Mouse (Mus musculus): Measurements from ENCODE around the gene Emp1. TPM values are rescaled to one million over a fixed set of nuclear protein-coding genes. Genes with fewer than 3 reads are reported as not detected.

The Emp1 gene
- total RNA-seq, 2 experiments from 2014 or later, result 0.66 to 2.0 TPM

- ATAC-seq (replicated peaks; ENCODE audit: low FRiP score, low TSS enrichment, poor library complexity, severe bottlenecking), result no peak
Observed at GRCm38 (mm10) chr6:135398801-135399200, 36.5 kb downstream of the Emp1 start.

GRCm38 (mm10) chr6:135400306-135400705 is 38.0 kb downstream of the Emp1 start:
- ATAC-seq (replicated peaks; ENCODE audit: low FRiP score, low TSS enrichment, poor library complexity, severe bottlenecking), result no peak

DNA sequence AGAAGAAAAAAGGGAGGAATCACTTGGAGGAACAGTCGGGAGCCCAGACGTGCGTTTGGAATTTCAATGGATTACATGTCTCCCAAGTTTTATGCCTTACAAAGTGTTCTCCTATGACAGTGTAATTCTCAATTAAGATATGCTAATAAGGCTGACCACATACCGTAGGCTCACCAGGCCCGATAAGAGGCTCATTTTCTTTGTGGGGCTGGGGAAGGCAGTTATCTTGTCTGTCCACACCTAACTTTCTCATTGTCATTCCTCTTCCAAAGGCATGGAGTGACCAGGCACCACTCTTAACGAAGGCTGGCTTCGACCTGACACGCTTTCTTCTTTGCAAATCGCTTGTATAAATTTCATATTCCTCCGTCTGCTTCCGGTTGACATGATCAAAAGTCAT is 42.7 kb downstream of the Emp1 start:
- peak; percentile 90 for ATAC-seq (replicated peaks; ENCODE audit: low FRiP score, low TSS enrichment, poor library complexity, severe bottlenecking)

DNA sequence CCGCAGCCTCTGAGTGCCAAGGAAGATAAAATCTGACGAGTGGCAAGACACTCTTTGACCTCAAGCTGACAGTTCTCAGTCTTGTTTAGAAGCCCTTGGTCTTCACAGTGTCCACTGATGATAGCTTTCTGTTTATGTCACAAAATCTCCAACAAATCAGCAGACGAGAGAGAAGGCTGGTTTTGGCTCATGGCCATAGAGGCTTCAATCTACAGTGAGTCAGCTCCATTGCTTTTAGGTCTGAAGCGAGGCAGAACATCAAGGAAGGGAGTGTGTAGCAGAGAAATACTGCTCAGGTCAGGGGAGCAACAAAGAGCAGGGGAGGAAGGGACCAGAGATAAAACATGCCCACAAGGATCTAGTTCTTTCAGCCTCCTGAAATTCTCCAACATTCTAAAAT is 45.0 kb downstream of the Emp1 start:
- peak; percentile 38 for ATAC-seq (replicated peaks; ENCODE audit: low FRiP score, low TSS enrichment, poor library complexity, severe bottlenecking)

- ATAC-seq (replicated peaks; ENCODE audit: low FRiP score, low TSS enrichment, poor library complexity, severe bottlenecking), result no peak
Observed at GRCm38 (mm10) chr6:135411712-135412319, 49.5 kb downstream of the Emp1 start.

DNA sequence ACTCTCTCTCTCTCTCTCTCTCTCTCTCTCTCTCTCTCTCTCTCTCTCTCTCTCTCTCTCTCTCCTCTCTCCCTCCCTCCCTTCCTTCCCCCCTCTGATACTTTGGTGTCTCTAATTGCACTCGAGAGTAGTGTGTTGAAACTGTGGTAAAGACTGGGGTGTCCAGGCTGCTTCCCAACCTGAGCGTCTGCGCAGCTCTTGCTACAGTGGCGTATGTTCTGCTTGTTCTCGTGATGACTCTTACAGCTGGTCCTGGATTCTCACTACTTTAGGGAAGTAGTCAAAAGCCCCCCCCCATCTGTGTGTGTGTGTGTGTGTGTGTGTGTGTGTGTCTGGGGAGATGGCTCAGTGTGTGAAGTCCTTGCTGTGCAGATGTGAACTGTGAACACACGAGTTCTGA is 50.3 kb downstream of the Emp1 start:
- ATAC-seq (replicated peaks; ENCODE audit: low FRiP score, low TSS enrichment, poor library complexity, severe bottlenecking), result no peak

- ATAC-seq (replicated peaks; ENCODE audit: low FRiP score, low TSS enrichment, poor library complexity, severe bottlenecking), result peak; percentile 95
Observed at GRCm38 (mm10) chr6:135417459-135417858, 55.1 kb downstream of the Emp1 start.

DNA sequence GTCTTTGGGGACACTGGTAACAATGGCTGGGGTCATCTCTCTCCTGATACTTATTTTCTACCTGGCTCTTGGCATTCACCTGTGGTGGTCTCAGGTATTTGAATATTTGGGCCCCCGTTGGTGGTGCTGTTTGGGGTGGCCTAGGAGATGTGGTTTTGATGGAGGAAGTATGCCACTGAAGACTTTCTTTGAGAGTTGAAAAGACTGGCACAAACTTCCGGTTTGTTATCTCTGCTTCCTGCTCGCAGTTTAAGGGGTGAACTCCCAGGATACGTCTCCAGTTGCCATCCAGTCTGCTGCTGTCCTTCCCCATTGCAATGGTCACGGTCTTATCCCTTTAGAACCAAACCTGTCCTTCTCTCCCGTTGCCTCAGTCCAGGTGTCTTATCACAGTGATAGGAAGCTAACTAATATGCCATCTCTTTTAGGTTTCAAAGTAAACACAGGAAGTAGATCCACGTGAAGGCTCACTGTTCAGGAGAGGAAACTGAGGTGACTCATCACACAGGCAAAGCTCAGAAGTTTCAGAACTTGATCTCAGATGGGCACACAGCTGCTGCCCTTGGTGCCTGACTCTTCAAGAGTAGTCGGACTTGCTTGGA is 56.0 kb downstream of the Emp1 start:
- ATAC-seq (replicated peaks; ENCODE audit: low FRiP score, low TSS enrichment, poor library complexity, severe bottlenecking), result no peak

DNA sequence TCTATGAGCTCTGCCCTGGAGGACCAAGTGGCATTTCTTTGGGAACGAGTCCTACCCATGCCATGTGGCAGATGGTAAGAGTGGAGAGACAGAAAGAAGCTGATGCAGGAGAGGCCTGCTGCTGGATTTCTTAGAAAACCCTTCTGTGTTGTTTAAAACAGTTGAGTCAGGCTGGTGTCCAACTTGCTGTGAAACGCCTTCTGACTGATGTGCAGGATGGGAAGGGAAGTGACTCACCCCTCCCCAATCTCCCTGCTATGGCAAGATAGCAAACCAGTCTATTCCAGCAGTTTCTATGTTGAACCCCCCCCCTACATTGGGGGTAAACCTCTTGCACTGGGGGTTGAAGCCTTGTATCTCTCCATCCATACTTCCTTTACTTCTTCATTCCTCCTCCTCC is 65.9 kb downstream of the Emp1 start:
- no peak for ATAC-seq (replicated peaks; ENCODE audit: low FRiP score, low TSS enrichment, poor library complexity, severe bottlenecking)

- ATAC-seq (replicated peaks; ENCODE audit: low FRiP score, low TSS enrichment, poor library complexity, severe bottlenecking), result no peak
Observed at GRCm38 (mm10) chr6:135429268-135429909, 67.0 kb downstream of the Emp1 start.

DNA sequence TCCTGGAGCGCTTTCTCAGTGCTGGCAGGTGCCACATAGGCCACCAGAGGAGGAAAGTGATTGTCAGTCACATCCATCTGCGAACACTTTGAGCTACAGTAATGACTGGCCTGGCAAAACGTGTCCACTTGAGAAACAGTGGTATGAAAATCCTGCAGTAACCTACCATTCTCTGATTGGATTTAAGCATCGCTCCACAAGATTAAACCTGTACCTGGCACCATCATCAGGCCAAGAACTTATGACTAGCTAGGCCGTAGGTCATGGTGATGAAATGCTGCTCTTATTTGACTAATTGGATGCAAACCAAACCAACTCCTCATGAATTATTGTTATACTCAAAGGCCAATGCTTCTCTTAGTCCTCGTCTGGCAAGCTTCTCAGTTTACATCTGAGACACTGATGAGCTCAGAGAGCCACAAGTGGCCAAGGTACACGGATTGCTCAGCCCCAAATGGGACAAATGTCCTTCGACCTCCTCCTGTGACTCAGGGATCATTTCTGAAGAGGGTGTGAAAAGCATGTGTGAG is 68.2 kb downstream of the Emp1 start:
- no peak for ATAC-seq (replicated peaks; ENCODE audit: low FRiP score, low TSS enrichment, poor library complexity, severe bottlenecking)

Other genes with a start within 250 kb of the Emp1 start
- gene Gprc5d, start 244.3 kb upstream of the Emp1 start, total RNA-seq (2014; fragmentation: Nextera tagmentation), result not detected in 2 replicates
- not detected in 2 replicates for gene Gprc5d, start 244.3 kb upstream of the Emp1 start, total RNA-seq (2017)
- gene Fam234b, start 164.6 kb upstream of the Emp1 start, total RNA-seq (2014; fragmentation: Nextera tagmentation), result 57.4 and 66.3 TPM in 2 replicates
- gene Fam234b, start 164.6 kb upstream of the Emp1 start, total RNA-seq (2017), result 32.6 and 51.1 TPM in 2 replicates
- 109 and 112 TPM in 2 replicates for gene Hebp1, start 164.5 kb upstream of the Emp1 start, total RNA-seq (2014; fragmentation: Nextera tagmentation)
- gene Hebp1, start 164.5 kb upstream of the Emp1 start, total RNA-seq (2017), result 109 and 149 TPM in 2 replicates
- gene Gsg1, start 108.2 kb upstream of the Emp1 start, total RNA-seq (2014; fragmentation: Nextera tagmentation), result not detected in 2 replicates
- gene Gsg1, start 108.2 kb upstream of the Emp1 start, total RNA-seq (2017), result not detected in 2 replicates
- not detected in 2 replicates for gene Pbp2, start 52.1 kb upstream of the Emp1 start, total RNA-seq (2014; fragmentation: Nextera tagmentation)
- gene Pbp2, start 52.1 kb upstream of the Emp1 start, total RNA-seq (2017), result not detected in 2 replicates

Measured in megakaryocyte-erythroid progenitor cell, adult 5-6 weeks (primary cell).